Comparison of ENCODE assay signal across 30 mouse cellular contexts in genomic region chr11:70828975-70829615, GRCm38 (mm10). TPM values are rescaled to one million over a fixed set of nuclear protein-coding genes. Genes with fewer than 3 reads are reported as not detected.
DNase-seq lines count a peak whose midpoint lies in the region; ATAC-seq and TF ChIP-seq lines count a peak whose summit lies in the region.
"Had no signal": no experiment of that assay in that cellular context is flagged by ENCODE, and none has a peak within 500 bp of the region (broad histone marks: within the 10 kb centered on the region; RNA-seq: fewer than 3 reads in every experiment).

No protein-coding gene starts in this region.

- H3K4me2 ChIP-seq in kidney, embryonic 15.5 days, result no peak overlapping the region
- no peak overlapping the region for H3K4me2 ChIP-seq in forebrain, embryonic 13.5 days
- H3K4me2 ChIP-seq in midbrain, embryonic 11.5 days, result no peak overlapping the region
- H3K4me2 ChIP-seq: embryonic facial prominence, embryonic 15.5 days; heart, embryonic 12.5 days; limb, embryonic 15.5 days; liver, embryonic 15.5 days; midbrain, embryonic 12.5 days had no signal

- no peak overlapping the region for H3K9ac ChIP-seq in kidney, embryonic 15.5 days
- H3K9ac ChIP-seq in forebrain, embryonic 13.5 days, result no peak overlapping the region
- H3K9ac ChIP-seq in midbrain, embryonic 11.5 days (ENCODE audit: low read length), result no peak overlapping the region
- H3K9ac ChIP-seq: embryonic facial prominence, embryonic 15.5 days; forebrain, postnatal 0 days; heart, embryonic 12.5 days; limb, embryonic 15.5 days; liver, embryonic 15.5 days; midbrain, embryonic 12.5 days had no signal

- no peak overlapping the region for H3K27ac ChIP-seq in kidney, adult 2 months (ENCODE audit: insufficient read depth, low read depth, low read length)
- H3K27ac ChIP-seq in kidney, embryonic 15.5 days, result no peak overlapping the region
- H3K27ac ChIP-seq in forebrain, embryonic 13.5 days, result no peak overlapping the region
- H3K27ac ChIP-seq in midbrain, embryonic 11.5 days (ENCODE audit: low read depth, low read length), result no peak overlapping the region
- H3K27ac ChIP-seq: embryonic facial prominence, embryonic 15.5 days; forebrain, embryonic 10.5 days; gastrocnemius, adult 2 months; hindbrain, embryonic 10.5 days; kidney, postnatal 0 days; left cerebral cortex, adult 2 months; limb, embryonic 15.5 days; liver, embryonic 15.5 days; midbrain, embryonic 12.5 days had no signal

- ATAC-seq in kidney, embryonic 15.5 days (replicated peaks; ENCODE audit: low FRiP score), result no peak
- ATAC-seq in megakaryocyte progenitor cell, adult 5-6 weeks (replicated peaks; ENCODE audit: poor library complexity), result 0 out of 2 replicates have a peak, but pooled peaks have one; percentile 26
- ATAC-seq in forebrain, embryonic 13.5 days, result no peak
- no peak for ATAC-seq in midbrain, embryonic 11.5 days (ENCODE audit: low FRiP score)
- ATAC-seq: forebrain, postnatal 0 days; hindbrain, embryonic 16.5 days had no signal

- DNase-seq in kidney, adult 2 months, result peak; percentile 11
- peak; percentile 80 for DNase-seq in Muller cell, postnatal 12 days (ENCODE audit: inconsistent ontology term)
- DNase-seq in fat pad, adult 2 months (ENCODE audit: extremely low read depth, low read depth, low spot score), result peak; percentile 94
- no peak for DNase-seq in midbrain, embryonic 11.5 days (ENCODE audit: low spot score, missing footprints)
- DNase-seq in frontal cortex, postnatal 25 days (ENCODE audit: low spot score in 2 of 2), result no peak
- DNase-seq: adrenal gland, postnatal 36 days; cerebellum, adult 11-12 months; cerebellum, postnatal 14 days; forebrain, postnatal 0 days; gastrocnemius, adult 2 months; heart, postnatal 10 days; kidney, adult 11 months; left cerebral cortex, postnatal 4 days; right cerebral cortex, postnatal 14 days; spleen, adult 18-20 months; thymus, postnatal 36 days had no signal

- no peak for TF ChIP-seq CTCF in kidney, adult 2 months (conservative IDR thresholded peaks at IDR 0.05; ENCODE audit: insufficient read depth, insufficient read length, low read depth, low read length)

- no peak overlapping the region for H3K4me3 ChIP-seq in kidney, adult 2 months (ENCODE audit: insufficient read depth, low read depth, low read length)
- H3K4me3 ChIP-seq in kidney, embryonic 15.5 days (replicated peaks), result no peak overlapping the region
- no peak overlapping the region for H3K4me3 ChIP-seq in forebrain, embryonic 13.5 days
- no peak overlapping the region for H3K4me3 ChIP-seq in midbrain, embryonic 11.5 days (ENCODE audit: low read depth, low read length)
- H3K4me3 ChIP-seq: embryonic facial prominence, embryonic 15.5 days; forebrain, embryonic 10.5 days; gastrocnemius, adult 2 months; heart, embryonic 12.5 days; hindbrain, embryonic 10.5 days; left cerebral cortex, adult 2 months; limb, embryonic 15.5 days; liver, embryonic 15.5 days; midbrain, embryonic 12.5 days had no signal

- no peak for TF ChIP-seq POLR2A in kidney, adult 2 months (IDR thresholded peaks at IDR 0.05; ENCODE audit: low read depth, low read length)

- WGBS in kidney, adult 2 months, result 73% methylated on average over 11 of the region's 11 CpGs
- 81% methylated on average over 11 of the region's 11 CpGs for WGBS in kidney, embryonic 15.5 days
- 95% methylated on average over 11 of the region's 11 CpGs for WGBS in forebrain, embryonic 13.5 days
- WGBS in midbrain, embryonic 11.5 days, result 87% methylated on average over 11 of the region's 11 CpGs

- H3K9me3 ChIP-seq in kidney, embryonic 15.5 days (replicated peaks), result no peaks in the 10 kb centered on the region
- no peaks in the 10 kb centered on the region for H3K9me3 ChIP-seq in forebrain, embryonic 13.5 days (replicated peaks)
- peaks cover 3% of the 10 kb centered on the region; the same call in 1 of the 2 replicates for H3K9me3 ChIP-seq in midbrain, embryonic 11.5 days (ENCODE audit: control insufficient read depth, low read length)
- H3K9me3 ChIP-seq: embryonic facial prominence, embryonic 15.5 days; limb, embryonic 15.5 days; liver, embryonic 15.5 days; midbrain, embryonic 12.5 days had no signal

- no peaks in the 10 kb centered on the region for H3K27me3 ChIP-seq in kidney, adult 2 months (replicated peaks; ENCODE audit: control insufficient read depth, insufficient read depth, low read length)
- no peaks in the 10 kb centered on the region for H3K27me3 ChIP-seq in kidney, embryonic 15.5 days
- H3K27me3 ChIP-seq in forebrain, embryonic 13.5 days, result no peaks in the 10 kb centered on the region
- H3K27me3 ChIP-seq in midbrain, embryonic 11.5 days (ENCODE audit: control insufficient read depth, insufficient read depth, low read length), result no peaks in the 10 kb centered on the region
- H3K27me3 ChIP-seq: embryonic facial prominence, embryonic 15.5 days; heart, embryonic 12.5 days; limb, embryonic 15.5 days; liver, embryonic 15.5 days; midbrain, embryonic 12.5 days had no signal

- H3K36me3 ChIP-seq in kidney, adult 2 months (ENCODE audit: control insufficient read depth, insufficient read depth, low read length), result no peaks in the 10 kb centered on the region
- H3K36me3 ChIP-seq in kidney, embryonic 15.5 days, result no peaks in the 10 kb centered on the region
- no peaks in the 10 kb centered on the region for H3K36me3 ChIP-seq in forebrain, embryonic 13.5 days (ENCODE audit: poor library complexity, severe bottlenecking)
- H3K36me3 ChIP-seq in midbrain, embryonic 11.5 days (ENCODE audit: control insufficient read depth, insufficient read depth, low read length), result no peaks in the 10 kb centered on the region
- H3K36me3 ChIP-seq: embryonic facial prominence, embryonic 15.5 days; forebrain, embryonic 10.5 days; heart, embryonic 12.5 days; hindbrain, embryonic 10.5 days; limb, embryonic 15.5 days; liver, embryonic 15.5 days; midbrain, embryonic 12.5 days had no signal

- H3K4me1 ChIP-seq in kidney, adult 2 months (ENCODE audit: control insufficient read depth, insufficient read depth, low read length), result no peaks in the 10 kb centered on the region
- no peaks in the 10 kb centered on the region for H3K4me1 ChIP-seq in kidney, embryonic 15.5 days
- H3K4me1 ChIP-seq in forebrain, embryonic 13.5 days, result no peaks in the 10 kb centered on the region
- H3K4me1 ChIP-seq in midbrain, embryonic 11.5 days (ENCODE audit: control insufficient read depth, insufficient read depth, low read length), result no peaks in the 10 kb centered on the region
- H3K4me1 ChIP-seq: embryonic facial prominence, embryonic 15.5 days; heart, embryonic 12.5 days; hindbrain, embryonic 10.5 days; limb, embryonic 15.5 days; liver, embryonic 15.5 days had no signal

RNA-seq across cellular contexts. Expression of gene Rabep1, which starts 15.5 kb away (rescaled TPM):
- 3.7 and 4.7 TPM in 2 replicates for polyA plus RNA-seq in kidney, adult 2 months (2012; rRNA removed)
- polyA plus RNA-seq in kidney, embryonic 15.5 days (2015; fragmentation: Nextera tagmentation; extraction: Ambion mirVana), result 36.5 and 36.8 TPM in 2 replicates
- total RNA-seq in megakaryocyte progenitor cell, adult 5-6 weeks (2015), result 19.5 and 28.2 TPM in 2 replicates
- 30.8 and 52.6 TPM in 2 replicates for total RNA-seq in megakaryocyte progenitor cell, adult 5-6 weeks (2017)
- polyA plus RNA-seq in forebrain, embryonic 13.5 days (2015; fragmentation: Nextera tagmentation; extraction: Ambion mirVana), result 66.6 and 69.6 TPM in 2 replicates
- polyA plus RNA-seq in midbrain, embryonic 11.5 days (2014; fragmentation: Nextera tagmentation; extraction: Ambion mirVana), result 41.7 and 44.2 TPM in 2 replicates

RNA-seq across cellular contexts. Expression of gene Scimp, which starts 16.7 kb away (rescaled TPM):
- 1.7 and 2.4 TPM in 2 replicates for polyA plus RNA-seq in kidney, adult 2 months (2012; rRNA removed)
- polyA plus RNA-seq in kidney, embryonic 15.5 days (2015; fragmentation: Nextera tagmentation; extraction: Ambion mirVana), result 0.25 TPM in 1 of 2 replicates, not detected in the other
- total RNA-seq in megakaryocyte progenitor cell, adult 5-6 weeks (2015), result 0.37 TPM in 1 of 2 replicates, not detected in the other
- total RNA-seq in megakaryocyte progenitor cell, adult 5-6 weeks (2017), result not detected in 2 replicates
- not detected in 2 replicates for polyA plus RNA-seq in forebrain, embryonic 13.5 days (2015; fragmentation: Nextera tagmentation; extraction: Ambion mirVana)
- polyA plus RNA-seq in midbrain, embryonic 11.5 days (2014; fragmentation: Nextera tagmentation; extraction: Ambion mirVana), result not detected in 2 replicates
- total RNA-seq: forebrain, postnatal 0 days; gastrocnemius, adult 2 months; heart, postnatal 10 days; layer of hippocampus, postnatal 10 days; left cerebral cortex, adult 2 months; left cerebral cortex, postnatal 4 days had no signal
- polyA plus RNA-seq: embryonic facial prominence, embryonic 15.5 days; forebrain, embryonic 10.5 days; forebrain, postnatal 0 days; heart, embryonic 12.5 days; hindbrain, embryonic 10.5 days; midbrain, embryonic 12.5 days had no signal

Comparison
In these comparisons a context has a peak if more than half of its experiments do, and no peak if none do; other contexts are left out.
1. DNase-seq: peak in kidney, adult 2 months (single experiment), Muller cell, postnatal 12 days (single experiment) and fat pad, adult 2 months (single experiment); none in midbrain, embryonic 11.5 days (single experiment) and frontal cortex, postnatal 25 days (0 of 2).